ENCODE assay signal across 8 mouse cellular contexts in genomic region chr10:94689176-94689510, GRCm38 (mm10). TPM values are rescaled to one million over a fixed set of nuclear protein-coding genes. Genes with fewer than 3 reads are reported as not detected.
A peak's percentile ranks its signal among the peaks of the same experiment; 100 is the strongest.
DNase-seq lines count a peak whose midpoint lies in the region; ATAC-seq lines count a peak whose summit lies in the region.

No protein-coding gene starts in this region.

- H3K4me1 ChIP-seq in heart, embryonic 16.5 days (ENCODE audit: control insufficient read depth, insufficient read depth, low read length): peaks cover 8% of the 10 kb centered on the region
- no peaks in the 10 kb centered on the region; the same call in 1 of the 2 replicates for H3K4me1 ChIP-seq in hindbrain, embryonic 14.5 days (replicated peaks; ENCODE audit: control insufficient read depth, insufficient read depth, low read length)
- H3K4me1 ChIP-seq in midbrain, embryonic 12.5 days: peaks cover 6% of the 10 kb centered on the region

- 0% methylated on average over 7 of the region's 7 CpGs for WGBS in heart, embryonic 16.5 days
- 0% methylated on average over 7 of the region's 7 CpGs for WGBS in hindbrain, embryonic 14.5 days
- WGBS in midbrain, embryonic 12.5 days: under 1% methylated on average over 7 of the region's 7 CpGs

- peak overlapping the region; percentile 77 for H3K9ac ChIP-seq in heart, embryonic 16.5 days (ENCODE audit: low read length)
- H3K9ac ChIP-seq in hindbrain, embryonic 14.5 days: peak overlapping the region; percentile 86
- H3K9ac ChIP-seq in midbrain, embryonic 12.5 days (replicated peaks): peak overlapping the region; percentile 88

- DNase-seq in heart, adult 8-10 months (ENCODE audit: low spot score): no peak
- DNase-seq in MN1 (ENCODE audit: low spot score): peak; percentile 56
- DNase-seq in hindbrain, embryonic 14.5 days (ENCODE audit: low spot score): no peak
- no peak for DNase-seq in right cerebral cortex, postnatal 25 days
- no peak for DNase-seq in thymus, adult 18-20 months
- no peak for DNase-seq in left cerebral cortex, adult 11 months (ENCODE audit: low spot score)

- H3K4me3 ChIP-seq in heart, embryonic 16.5 days (ENCODE audit: low read length): peak overlapping the region; percentile 62
- H3K4me3 ChIP-seq in hindbrain, embryonic 14.5 days (replicated peaks; ENCODE audit: low read length): peak overlapping the region; percentile 79
- H3K4me3 ChIP-seq in midbrain, embryonic 12.5 days: peak overlapping the region; percentile 92

- H3K27ac ChIP-seq in heart, embryonic 16.5 days (ENCODE audit: low read length): peak overlapping the region; percentile 76
- H3K27ac ChIP-seq in hindbrain, embryonic 14.5 days: peak overlapping the region; percentile 87
- H3K27ac ChIP-seq in midbrain, embryonic 12.5 days (replicated peaks): peak overlapping the region; percentile 93

- H3K27me3 ChIP-seq in heart, embryonic 16.5 days (ENCODE audit: control insufficient read depth, insufficient read depth, low read length): no peaks in the 10 kb centered on the region
- H3K27me3 ChIP-seq in hindbrain, embryonic 14.5 days (ENCODE audit: control insufficient read depth, insufficient read depth, low read length): no peaks in the 10 kb centered on the region
- H3K27me3 ChIP-seq in midbrain, embryonic 12.5 days: no peaks in the 10 kb centered on the region

- peak; percentile 15; the same call in 1 of the 2 replicates for ATAC-seq in heart, embryonic 16.5 days (replicated peaks; ENCODE audit: extremely low read depth, insufficient read depth, low FRiP score)
- ATAC-seq in hindbrain, embryonic 14.5 days (ENCODE audit: low FRiP score): no peak
- peak; percentile 11; the same call in 1 of the 2 replicates for ATAC-seq in midbrain, embryonic 12.5 days (ENCODE audit: low FRiP score, low read depth)

- no peaks in the 10 kb centered on the region for H3K9me3 ChIP-seq in heart, embryonic 16.5 days (replicated peaks; ENCODE audit: control insufficient read depth, low read length)
- no peaks in the 10 kb centered on the region for H3K9me3 ChIP-seq in hindbrain, embryonic 14.5 days (ENCODE audit: control insufficient read depth, low read length)
- no peaks in the 10 kb centered on the region for H3K9me3 ChIP-seq in midbrain, embryonic 12.5 days

- no peaks in the 10 kb centered on the region for H3K36me3 ChIP-seq in heart, embryonic 16.5 days (ENCODE audit: control insufficient read depth, insufficient read depth)
- no peaks in the 10 kb centered on the region for H3K36me3 ChIP-seq in hindbrain, embryonic 14.5 days (replicated peaks; ENCODE audit: control insufficient read depth, insufficient read depth)
- H3K36me3 ChIP-seq in midbrain, embryonic 12.5 days: no peaks in the 10 kb centered on the region

- peak overlapping the region; percentile 82 for H3K4me2 ChIP-seq in heart, embryonic 16.5 days (ENCODE audit: low read depth, low read length)
- peak overlapping the region; percentile 90 for H3K4me2 ChIP-seq in hindbrain, embryonic 14.5 days (replicated peaks)
- peak overlapping the region; percentile 85 for H3K4me2 ChIP-seq in midbrain, embryonic 12.5 days (replicated peaks)

RNA-seq across cellular contexts. Expression of gene Cep83, which starts 0.7 kb away (rescaled TPM):
- 15.2 and 18.1 TPM in 2 replicates for polyA plus RNA-seq in heart, embryonic 16.5 days (2015; fragmentation: Nextera tagmentation; extraction: Ambion mirVana)
- 10 to 100 TPM; 18.3 to 21.4 (median 20.2) TPM for total RNA-seq in heart, adult 8-10 months (2022)
- 20.4 and 20.6 TPM in 2 replicates for polyA plus RNA-seq in hindbrain, embryonic 14.5 days (2014; fragmentation: Nextera tagmentation; extraction: Ambion mirVana)
- polyA plus RNA-seq in midbrain, embryonic 12.5 days (2016; fragmentation: Nextera tagmentation; extraction: Ambion mirVana): 24.5 and 24.8 TPM in 2 replicates
